Mouse (Mus musculus): ENCODE data around the gene Mbd5.
A peak's percentile ranks its signal among the peaks of the same experiment; 100 is the strongest.

Gene Mbd5

DNA sequence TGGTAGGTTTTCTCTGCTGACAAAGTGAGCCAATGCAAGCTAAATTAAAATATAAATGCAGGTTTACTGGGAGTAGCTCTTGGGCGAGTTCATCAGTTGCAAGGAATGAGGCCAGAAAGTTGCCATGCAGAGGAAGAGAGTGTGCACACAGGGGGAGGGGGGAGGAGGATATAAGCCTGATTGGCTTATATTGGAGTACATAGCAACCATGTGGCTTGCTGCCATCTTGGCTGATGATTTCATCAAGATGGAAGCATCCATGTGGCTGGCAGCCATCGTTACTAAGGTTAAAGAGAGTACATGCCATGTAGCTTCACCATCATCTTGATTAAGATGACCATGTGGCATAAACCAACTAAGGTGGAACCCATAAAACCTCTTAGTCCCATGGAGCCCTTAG lies 395.0 kb downstream of the Mbd5 start:
- no peak for DNase-seq (ENCODE audit: low spot score in 2 of 2)

GRCm38 (mm10) chr2:49345786-49346185 lies 396.5 kb downstream of the Mbd5 start:
- no peak for DNase-seq (ENCODE audit: low spot score in 2 of 2)

GRCm38 (mm10) chr2:49349813-49350212 lies 400.5 kb downstream of the Mbd5 start:
- DNase-seq (ENCODE audit: low spot score in 2 of 2) = peak in 1 of 2 experiments; percentile 8

DNA sequence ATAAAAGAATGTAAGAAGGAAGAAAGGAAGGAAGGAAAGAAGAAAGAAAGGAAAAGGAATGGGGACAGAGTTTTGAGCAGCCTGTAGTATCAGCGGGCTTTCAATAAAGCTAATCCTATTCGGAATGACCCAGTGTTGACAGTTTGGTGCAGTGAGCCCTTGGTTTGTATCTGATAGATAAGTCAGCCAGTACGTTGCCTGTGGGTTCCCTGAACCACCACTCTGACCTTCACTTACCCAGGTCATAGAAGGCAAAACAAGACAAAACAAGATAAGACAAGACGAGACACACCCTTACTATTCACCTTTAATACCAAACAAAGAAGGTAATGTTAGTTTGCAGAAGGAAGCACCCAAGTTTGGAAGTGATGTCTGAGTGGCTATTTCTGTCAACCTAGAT lies 401.5 kb downstream of the Mbd5 start:
- DNase-seq (ENCODE audit: low spot score in 2 of 2) = no peak

- DNase-seq (ENCODE audit: low spot score in 2 of 2) = no peak
Measured at GRCm38 (mm10) chr2:49354066-49354465, 404.8 kb downstream of the Mbd5 start.

GRCm38 (mm10) chr2:49355867-49356266 lies 406.6 kb downstream of the Mbd5 start:
- no peak for DNase-seq (ENCODE audit: low spot score in 2 of 2)

DNA sequence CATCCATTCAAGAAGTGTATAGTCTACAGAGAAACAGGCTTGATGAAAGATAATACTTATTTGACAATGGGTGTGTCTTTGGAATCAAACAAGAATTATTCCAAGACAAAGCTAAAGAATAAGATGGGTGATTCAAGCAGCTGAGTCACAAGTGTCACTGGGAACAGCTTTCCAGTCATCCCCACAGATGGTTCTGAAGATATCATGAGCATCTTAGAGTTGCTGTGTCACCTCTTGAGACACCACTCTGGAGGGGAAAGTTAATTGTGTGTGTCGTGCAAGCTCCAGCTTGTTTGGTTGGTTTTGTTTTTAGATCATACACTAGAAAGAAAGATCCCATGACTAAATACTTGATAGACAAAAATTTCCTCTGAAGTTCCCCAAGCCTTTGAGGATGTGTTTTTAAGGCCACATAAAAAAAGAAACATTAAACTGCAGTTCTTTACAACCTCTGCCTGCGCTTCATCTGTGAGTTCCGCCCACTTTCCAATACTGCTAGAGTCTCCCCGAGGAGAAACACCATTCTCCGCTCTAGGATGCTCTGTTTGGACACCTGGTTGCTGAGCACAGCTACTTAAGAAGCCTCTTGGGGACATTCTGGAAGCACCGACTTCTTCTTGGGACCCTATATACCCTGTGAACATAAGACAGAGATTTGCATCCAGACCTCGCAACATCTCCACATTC lies 409.0 kb downstream of the Mbd5 start:
- DNase-seq (ENCODE audit: low spot score in 2 of 2) = no peak

DNA sequence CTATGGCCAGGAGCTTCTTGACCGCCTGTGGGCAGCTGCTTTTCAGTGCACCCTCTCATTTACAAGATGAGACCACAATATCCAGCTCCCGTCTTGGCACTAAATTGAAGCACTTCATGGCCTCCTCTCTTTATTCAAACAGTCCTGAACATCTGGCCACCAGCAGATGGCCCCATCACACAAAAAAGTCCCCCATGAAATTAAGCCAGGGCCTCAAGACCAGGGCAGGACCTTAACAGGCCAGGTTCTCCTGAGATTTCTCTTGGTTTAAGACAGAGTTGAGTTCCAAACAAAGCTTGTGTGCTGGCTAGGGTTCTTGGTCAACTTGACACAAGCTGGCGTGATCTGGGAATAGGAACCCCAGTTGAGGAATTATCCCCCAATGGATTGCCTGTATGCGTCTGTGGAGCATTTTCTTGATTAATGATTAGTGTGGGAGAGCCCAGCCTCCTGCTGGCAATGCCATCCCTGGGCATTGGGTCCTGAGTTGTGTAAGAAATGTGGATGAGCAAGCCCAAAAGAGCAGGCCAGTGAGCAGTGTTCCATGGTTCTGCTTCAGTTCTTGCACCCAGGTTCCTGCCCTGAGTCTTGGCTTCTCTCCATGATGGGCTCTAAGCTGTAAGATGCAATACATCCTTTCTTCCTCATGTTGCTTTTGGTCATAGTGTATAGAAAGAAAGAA lies 409.7 kb downstream of the Mbd5 start:
- DNase-seq (ENCODE audit: low spot score in 2 of 2) = peak in 1 of 2 experiments; percentile 23

GRCm38 (mm10) chr2:49359706-49360105 lies 410.4 kb downstream of the Mbd5 start:
- no peak for DNase-seq (ENCODE audit: low spot score in 2 of 2)

GRCm38 (mm10) chr2:49364546-49364945 lies 415.2 kb downstream of the Mbd5 start:
- no peak for DNase-seq (ENCODE audit: low spot score in 2 of 2)

GRCm38 (mm10) chr2:49366878-49367545 lies 417.7 kb downstream of the Mbd5 start:
- no peak for DNase-seq (ENCODE audit: low spot score in 2 of 2)

GRCm38 (mm10) chr2:49367546-49367917 lies 418.2 kb downstream of the Mbd5 start:
- no peak for DNase-seq (ENCODE audit: low spot score in 2 of 2)

GRCm38 (mm10) chr2:49371632-49372031 lies 422.3 kb downstream of the Mbd5 start:
- DNase-seq (ENCODE audit: low spot score in 2 of 2) = no peak

GRCm38 (mm10) chr2:49372586-49372985 lies 423.3 kb downstream of the Mbd5 start:
- no peak for DNase-seq (ENCODE audit: low spot score in 2 of 2)
